Mouse (Mus musculus): ENCODE data around the gene Mapk6.

DNA sequence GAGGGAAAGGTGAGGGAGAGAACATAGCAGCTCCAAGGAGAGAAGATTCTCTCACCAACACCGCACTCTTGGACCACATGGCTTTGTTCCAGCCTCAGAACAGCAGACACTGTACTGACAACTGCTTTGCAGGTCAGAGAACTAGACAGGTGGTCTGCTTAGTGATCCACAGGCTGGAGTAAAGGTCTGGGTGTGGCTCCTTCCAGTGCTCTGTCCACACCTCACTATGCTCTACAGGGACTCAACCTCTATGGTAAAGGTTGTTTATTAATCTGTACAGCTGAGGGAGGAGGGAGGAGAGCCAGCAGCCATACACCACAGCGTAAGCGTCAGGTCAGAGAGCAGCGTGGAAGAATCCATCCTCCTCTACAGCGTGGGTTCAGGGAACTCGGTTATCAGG, 13.8 kb downstream of the Mapk6 start:
- TF ChIP-seq CTCF (conservative IDR thresholded peaks at IDR 0.05; ENCODE audit: insufficient read depth, insufficient read length, low read depth, low read length) (no peak), POLR2A (IDR thresholded peaks at IDR 0.05; ENCODE audit: low read depth, low read length) (no peak)
